Mouse (Mus musculus) hindbrain, embryonic 13.5 days (tissue): ENCODE measurements around the gene Timm29. TPM values are rescaled to one million over a fixed set of nuclear protein-coding genes. Genes with fewer than 3 reads are reported as not detected.
A peak's percentile ranks its signal among the peaks of the same experiment; 100 is the strongest.

Source experiments
- ATAC-seq: fragments of 200-750 bp; cut with Nextera tagmentation; 2 replicates; pipeline ENCODE4 v1.8.0; 2017; ENCODE audit warnings: moderate TSS enrichment; ENCODE audit not compliant: low FRiP score
- H3K27ac ChIP-seq: fragments of 300-500 bp; sonication (generic); 2 replicates; pipeline ENCODE4 v1.5.1; 2015; ENCODE audit warnings: inconsistent platforms, mild to moderate bottlenecking, moderate library complexity
- H3K27me3 ChIP-seq: fragments of 300-500 bp; sonication (generic); 2 replicates; pipeline ENCODE4 v1.6.1; 2015; ENCODE audit warnings: mild to moderate bottlenecking, inconsistent platforms
- H3K36me3 ChIP-seq: fragments of 300-500 bp; sonication (generic); 2 replicates; pipeline ENCODE4 v1.6.1; 2015; ENCODE audit warnings: mild to moderate bottlenecking, inconsistent platforms
- H3K4me1 ChIP-seq: fragments of 300-500 bp; sonication (generic); replicated peaks from 2 replicates; pipeline ENCODE4 v1.6.1; 2015; ENCODE audit warnings: inconsistent platforms
- H3K4me2 ChIP-seq: fragments of 300-500 bp; sonication (generic); 2 replicates; pipeline ENCODE4 v1.6.1; 2015; ENCODE audit warnings: inconsistent platforms, mild to moderate bottlenecking, moderate library complexity
- H3K4me3 ChIP-seq: fragments of 300-500 bp; sonication (generic); 2 replicates; pipeline ENCODE4 v1.5.1; 2015; ENCODE audit warnings: mild to moderate bottlenecking, inconsistent platforms
- H3K9ac ChIP-seq: fragments of 300-500 bp; sonication (generic); 2 replicates; pipeline ENCODE4 v1.6.1; 2015; ENCODE audit warnings: mild to moderate bottlenecking, inconsistent platforms
- H3K9me3 ChIP-seq: fragments of 300-500 bp; sonication (generic); 2 replicates; pipeline ENCODE4 v1.6.1; 2016; ENCODE audit warnings: inconsistent platforms
- WGBS: fragments of 180-500 bp; shearing (Covaris S2); methylation state at CpG from one replicate; pipeline ENCODE4 v1.1.7; 2015; 5-methylcytosine and 5-hydroxymethylcytosine counted together
- polyA plus RNA-seq: library from polyadenylated mRNA; unstranded; fragments of >200 nt; fragmentation: Nextera tagmentation; extraction: Ambion mirVana; gene quantifications from 2 replicates; pipeline ENCODE4 v1.2.1, GENCODE M21; 2015

Gene Timm29
- polyA plus RNA-seq, 1 experiment from 2014 or later = 55.0 TPM

DNA sequence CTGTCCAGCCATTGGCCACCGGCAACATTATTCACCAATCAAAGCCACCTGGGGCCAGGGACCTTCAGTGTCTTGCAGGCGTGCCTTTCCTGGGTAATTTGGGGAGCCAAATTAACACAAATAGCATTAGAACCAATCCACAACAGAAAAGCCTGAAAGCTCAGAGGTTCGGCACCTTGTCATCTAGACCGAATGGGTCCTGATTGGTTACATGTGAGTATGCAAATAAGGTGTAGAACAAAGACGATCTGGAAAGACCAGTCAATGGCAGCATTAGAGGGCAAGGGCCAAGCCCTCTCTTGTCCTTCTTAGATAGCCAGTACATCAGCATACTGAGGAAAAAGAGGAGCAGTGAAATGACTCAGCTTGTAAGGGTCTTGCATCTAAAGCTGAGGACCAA is 13.3 kb downstream of the Timm29 start:
- Histone ChIP-seq H3K4me1 (no peaks in the 10 kb centered on the region), H3K9me3 (no peaks in the 10 kb centered on the region), H3K27ac (no peak overlapping the region), H3K4me3 (no peak overlapping the region), H3K27me3 (no peaks in the 10 kb centered on the region), H3K36me3 (no peaks in the 10 kb centered on the region), H3K9ac (no peak overlapping the region), H3K4me2 (no peak overlapping the region)
- WGBS = 69% methylated on average over 5 of the region's 5 CpGs
- ATAC-seq = no peak

DNA sequence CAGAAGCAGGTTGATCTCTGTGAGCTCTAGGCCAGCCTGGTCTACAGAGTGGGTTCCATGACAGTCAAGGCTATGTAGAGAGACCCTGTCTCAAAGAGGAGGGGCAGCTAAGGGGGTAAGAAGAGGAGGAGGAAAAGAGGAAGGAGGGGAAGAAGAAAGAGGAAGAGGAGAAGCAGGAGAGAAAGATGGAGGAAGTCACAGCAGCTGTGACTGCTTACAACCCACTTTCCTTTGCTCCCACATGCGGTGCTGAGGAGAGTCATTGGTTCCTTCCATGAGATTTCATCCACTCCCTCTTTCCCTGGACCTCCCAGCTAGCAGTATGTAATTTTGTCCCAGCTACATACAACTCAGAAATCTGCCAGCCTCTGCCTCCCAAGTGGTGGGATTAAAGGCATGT is 14.1 kb downstream of the Timm29 start:
- H3K27ac ChIP-seq = no peak overlapping the region
- no peak overlapping the region for H3K4me3 ChIP-seq
- H3K36me3 ChIP-seq = no peaks in the 10 kb centered on the region
- H3K4me1 ChIP-seq = no peaks in the 10 kb centered on the region
- H3K9ac ChIP-seq = no peak overlapping the region
- no peaks in the 10 kb centered on the region for H3K9me3 ChIP-seq
- ATAC-seq = no peak
- H3K27me3 ChIP-seq = no peaks in the 10 kb centered on the region
- WGBS = 83% methylated on average over 1 of the region's 1 CpGs
- no peak overlapping the region for H3K4me2 ChIP-seq

DNA sequence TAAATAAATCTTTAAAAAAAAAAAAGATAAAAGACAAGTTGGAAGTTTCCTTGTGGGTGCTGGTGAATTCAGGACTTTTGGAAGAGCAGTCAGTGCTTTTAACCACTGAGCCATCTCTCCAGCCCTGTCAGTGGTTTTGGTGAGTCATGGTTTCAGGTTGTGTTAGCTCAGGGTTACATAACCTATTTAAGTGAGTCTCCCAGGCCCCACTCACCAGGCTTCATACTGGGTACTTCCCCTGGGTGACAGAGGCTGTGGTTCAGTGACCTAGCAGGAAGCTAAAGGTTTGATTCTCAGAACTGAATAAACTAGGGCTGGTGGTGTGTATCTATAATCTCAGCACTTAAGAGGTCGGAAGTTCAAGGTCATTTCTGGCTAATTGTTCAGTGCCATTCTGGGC is 17.3 kb downstream of the Timm29 start:
- peaks cover 2% of the 10 kb centered on the region; the same call in 1 of the 2 replicates for H3K4me1 ChIP-seq
- H3K27me3 ChIP-seq = no peaks in the 10 kb centered on the region
- H3K9ac ChIP-seq = no peak overlapping the region
- H3K9me3 ChIP-seq = no peaks in the 10 kb centered on the region
- H3K27ac ChIP-seq = no peak overlapping the region
- ATAC-seq = no peak
- 94% methylated on average over 1 of the region's 1 CpGs for WGBS
- H3K4me3 ChIP-seq = no peak overlapping the region
- H3K36me3 ChIP-seq = no peaks in the 10 kb centered on the region
- no peak overlapping the region for H3K4me2 ChIP-seq

DNA sequence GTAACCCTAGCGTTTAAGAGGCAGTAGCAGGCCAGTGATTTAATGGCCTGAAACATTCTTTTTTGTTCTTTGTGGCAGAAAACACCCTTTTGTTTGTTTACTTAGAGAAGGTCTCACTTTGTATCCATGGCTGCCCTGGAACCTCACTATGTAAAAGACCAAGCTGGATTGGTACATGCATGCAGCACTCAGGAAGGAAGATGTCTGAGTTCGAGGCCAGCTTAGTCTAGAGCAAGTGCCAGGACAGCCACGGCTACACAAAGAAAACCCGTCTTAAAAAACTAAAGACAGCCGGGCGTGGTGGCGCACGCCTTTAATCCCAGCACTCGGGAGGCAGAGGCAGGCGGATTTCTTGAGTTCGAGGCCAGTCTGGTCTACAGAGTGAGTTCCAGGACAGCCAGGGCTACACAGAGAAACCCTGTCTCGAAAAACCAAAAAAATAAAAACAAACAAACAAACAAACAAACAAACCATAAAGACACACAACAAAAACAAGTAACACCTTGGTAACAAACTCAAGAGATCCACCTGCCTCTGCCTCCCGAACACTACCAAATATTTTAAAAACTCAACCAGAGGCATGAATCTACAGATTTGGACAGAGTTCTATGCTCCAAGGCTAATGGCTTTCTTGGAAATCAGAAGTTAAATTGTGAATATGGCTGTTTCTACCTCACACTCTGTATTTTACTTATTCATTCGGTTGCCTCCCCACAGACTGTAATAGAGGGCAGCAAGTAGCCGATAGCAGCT is 22.5 kb downstream of the Timm29 start:
- Histone ChIP-seq H3K4me1 (peaks cover 34% of the 10 kb centered on the region), H3K27me3 (no peaks in the 10 kb centered on the region), H3K9me3 (no peaks in the 10 kb centered on the region), H3K4me2 (peak overlapping the region; percentile 61), H3K36me3 (no peaks in the 10 kb centered on the region), H3K27ac (peak overlapping the region; percentile 99), H3K9ac (peak overlapping the region; percentile 81), H3K4me3 (peak overlapping the region; percentile 75)
- no peak for ATAC-seq
- WGBS = 79% methylated on average over 15 of the region's 15 CpGs

DNA sequence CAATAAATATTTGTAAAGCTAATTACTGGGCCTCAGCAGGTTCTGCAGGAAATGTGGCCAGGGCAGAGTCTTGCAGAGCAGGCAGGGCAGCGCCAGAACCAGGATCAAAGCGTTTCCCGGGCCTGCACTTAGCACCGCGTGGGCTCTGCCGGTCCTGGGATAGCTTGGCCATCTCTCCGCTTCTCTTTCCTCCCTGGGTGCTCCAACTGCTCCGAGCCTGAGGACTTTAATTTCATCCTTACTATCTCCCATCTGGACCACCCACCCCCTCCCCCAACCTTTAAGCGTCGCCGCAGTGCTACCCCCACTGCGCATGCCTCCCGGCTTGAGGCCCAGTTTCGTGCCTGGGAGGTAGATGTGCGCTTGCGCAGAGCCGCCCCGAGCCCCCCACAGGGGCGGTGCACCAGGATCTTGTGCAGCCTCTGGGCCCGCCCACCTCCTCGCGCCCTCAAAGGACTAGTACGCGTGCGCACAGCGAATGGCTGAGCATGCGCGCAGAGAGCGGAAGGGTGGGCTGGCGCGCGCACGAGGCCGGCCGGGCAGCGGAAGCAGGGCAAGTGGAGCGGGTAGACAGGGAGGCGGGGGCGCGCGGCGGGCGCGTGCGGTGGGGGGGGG is 23.2 kb downstream of the Timm29 start, which contains the start of gene Smarca4:
Smarca4 (plus strand) TSS at position 553 of the 615 bp plus-strand sequence.
- ATAC-seq = peak; percentile 96

DNA sequence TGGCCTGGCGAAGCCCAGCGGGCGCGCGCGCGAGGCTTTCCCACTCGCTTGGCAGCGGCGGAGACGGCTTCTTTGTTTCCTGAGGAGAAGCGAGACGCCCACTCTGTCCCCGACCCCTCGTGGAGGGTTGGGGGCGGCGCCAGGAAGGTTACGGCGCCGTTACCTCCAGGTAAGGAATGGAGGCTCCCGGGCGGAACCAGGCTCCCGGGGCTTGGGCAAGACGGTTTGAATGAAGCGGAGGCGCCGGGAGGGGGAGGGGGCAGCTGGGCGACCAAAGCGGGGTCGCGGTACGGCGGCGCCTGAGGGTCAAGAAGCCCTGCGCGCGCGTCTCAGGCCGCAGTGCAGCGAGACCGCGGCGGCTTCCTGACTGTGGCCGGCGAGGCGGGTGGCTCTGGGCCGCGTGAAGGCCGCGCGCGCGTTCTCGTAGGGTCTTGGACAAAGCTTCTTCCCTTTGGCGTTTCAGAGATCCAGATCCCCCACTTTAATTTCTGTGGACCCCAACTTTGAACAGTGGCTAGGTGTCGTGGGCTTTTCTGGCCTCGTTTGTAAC is 23.8 kb downstream of the Timm29 start:
- peak overlapping the region; percentile 91 for H3K9ac ChIP-seq
- H3K4me2 ChIP-seq = peak overlapping the region; percentile 82
- peak overlapping the region; percentile 75 for H3K4me3 ChIP-seq
- H3K4me1 ChIP-seq = peaks cover 43% of the 10 kb centered on the region
- H3K36me3 ChIP-seq = no peaks in the 10 kb centered on the region
- H3K27ac ChIP-seq = peak overlapping the region; percentile 99
- peak; percentile 87 for ATAC-seq
- no peaks in the 10 kb centered on the region for H3K27me3 ChIP-seq
- H3K9me3 ChIP-seq = no peaks in the 10 kb centered on the region
- under 1% methylated on average over 47 of the region's 57 CpGs for WGBS

More for the DNA sequence above, 23.2 kb downstream of the Timm29 start, which contains the start of gene Smarca4:
- Histone ChIP-seq H3K27me3 (no peaks in the 10 kb centered on the region), H3K9me3 (no peaks in the 10 kb centered on the region), H3K27ac (peak within 1 kb of the TSS; percentile 99), H3K4me2 (peak within 1 kb of the TSS; percentile 82), H3K4me1 (peaks cover 40% of the 10 kb centered on the region), H3K36me3 (no peaks in the 10 kb centered on the region), H3K9ac (peak within 1 kb of the TSS; percentile 91), H3K4me3 (peak within 1 kb of the TSS; percentile 75)
- under 1% methylated on average over 35 of the region's 45 CpGs for WGBS

DNA sequence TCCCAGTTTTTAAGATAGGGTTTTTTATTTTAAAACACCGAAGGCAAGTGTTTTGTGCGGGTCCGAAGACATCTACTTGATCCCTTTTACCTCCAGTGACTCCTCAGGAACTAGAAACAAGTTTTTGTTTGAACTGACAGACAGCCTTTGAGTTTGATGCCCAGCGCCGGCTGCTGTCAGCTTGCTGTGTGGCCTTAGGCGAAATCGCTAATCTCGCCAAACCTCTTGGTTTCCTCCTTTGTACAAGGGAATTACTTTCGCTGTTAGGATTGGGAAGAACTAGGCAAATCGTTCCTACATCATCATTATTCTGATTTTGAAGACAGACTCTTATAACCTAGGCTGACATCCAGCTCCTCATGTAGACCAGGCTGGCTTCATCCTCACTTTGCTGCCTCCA is 24.5 kb downstream of the Timm29 start:
- Histone ChIP-seq H3K4me3 (peak overlapping the region; percentile 75), H3K27me3 (no peaks in the 10 kb centered on the region), H3K4me2 (peak overlapping the region; percentile 82), H3K9ac (peak overlapping the region; percentile 91), H3K36me3 (no peaks in the 10 kb centered on the region), H3K9me3 (no peaks in the 10 kb centered on the region), H3K4me1 (peaks cover 43% of the 10 kb centered on the region), H3K27ac (peak overlapping the region; percentile 99)
- 8% methylated on average over 10 of the region's 10 CpGs for WGBS
- no peak for ATAC-seq

DNA sequence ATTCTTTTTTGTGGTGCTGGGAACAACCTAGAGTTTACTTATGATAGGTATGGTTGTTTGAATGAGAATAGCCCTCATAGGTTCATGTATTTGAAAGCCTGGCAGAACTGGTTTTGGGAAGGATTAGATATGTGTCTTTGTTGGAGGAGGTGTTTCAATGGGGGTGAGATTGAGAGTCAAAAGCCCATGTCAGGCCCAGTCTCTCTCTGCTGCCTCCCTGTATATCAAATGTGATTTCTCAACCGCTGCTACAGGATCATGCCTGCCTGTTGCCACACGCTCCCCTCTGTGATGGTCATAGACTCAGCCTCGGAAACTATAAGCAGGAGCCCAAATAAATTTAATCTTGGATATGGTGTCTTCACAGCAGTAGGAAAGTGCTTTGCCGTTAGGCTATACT is 27.7 kb downstream of the Timm29 start:
- H3K36me3 ChIP-seq = no peaks in the 10 kb centered on the region
- H3K4me2 ChIP-seq = no peak overlapping the region
- WGBS = 84% methylated on average over 4 of the region's 4 CpGs
- no peak overlapping the region for H3K4me3 ChIP-seq
- no peak overlapping the region for H3K9ac ChIP-seq
- no peak overlapping the region for H3K27ac ChIP-seq
- ATAC-seq = no peak
- H3K9me3 ChIP-seq = no peaks in the 10 kb centered on the region
- peaks cover 53% of the 10 kb centered on the region for H3K4me1 ChIP-seq
- H3K27me3 ChIP-seq = no peaks in the 10 kb centered on the region

DNA sequence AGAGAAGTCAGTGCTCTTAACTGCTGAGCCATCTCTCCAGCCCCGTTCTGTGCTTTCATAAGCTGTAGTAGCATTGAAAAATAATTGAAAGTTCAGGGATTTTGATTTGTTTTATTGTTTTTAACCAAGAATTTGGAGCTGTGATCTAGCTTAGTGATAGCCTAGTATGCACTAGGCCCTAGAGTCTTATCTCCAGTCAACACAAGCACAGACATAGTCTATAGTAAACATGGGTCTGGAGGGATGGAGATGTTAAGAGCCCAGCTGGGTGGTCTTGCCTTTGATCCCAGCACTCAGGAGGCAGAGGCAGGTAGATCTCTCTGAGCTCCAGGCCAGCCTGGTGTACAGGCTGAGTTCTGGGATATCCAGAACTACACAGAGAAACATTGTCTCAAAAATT is 30.2 kb downstream of the Timm29 start:
- 98% methylated on average over 1 of the region's 1 CpGs for WGBS
- Histone ChIP-seq H3K27me3 (no peaks in the 10 kb centered on the region), H3K36me3 (no peaks in the 10 kb centered on the region), H3K4me2 (no peak overlapping the region), H3K27ac (no peak overlapping the region), H3K9me3 (no peaks in the 10 kb centered on the region), H3K4me3 (no peak overlapping the region), H3K4me1 (peaks cover 58% of the 10 kb centered on the region), H3K9ac (no peak overlapping the region)
- ATAC-seq = no peak

DNA sequence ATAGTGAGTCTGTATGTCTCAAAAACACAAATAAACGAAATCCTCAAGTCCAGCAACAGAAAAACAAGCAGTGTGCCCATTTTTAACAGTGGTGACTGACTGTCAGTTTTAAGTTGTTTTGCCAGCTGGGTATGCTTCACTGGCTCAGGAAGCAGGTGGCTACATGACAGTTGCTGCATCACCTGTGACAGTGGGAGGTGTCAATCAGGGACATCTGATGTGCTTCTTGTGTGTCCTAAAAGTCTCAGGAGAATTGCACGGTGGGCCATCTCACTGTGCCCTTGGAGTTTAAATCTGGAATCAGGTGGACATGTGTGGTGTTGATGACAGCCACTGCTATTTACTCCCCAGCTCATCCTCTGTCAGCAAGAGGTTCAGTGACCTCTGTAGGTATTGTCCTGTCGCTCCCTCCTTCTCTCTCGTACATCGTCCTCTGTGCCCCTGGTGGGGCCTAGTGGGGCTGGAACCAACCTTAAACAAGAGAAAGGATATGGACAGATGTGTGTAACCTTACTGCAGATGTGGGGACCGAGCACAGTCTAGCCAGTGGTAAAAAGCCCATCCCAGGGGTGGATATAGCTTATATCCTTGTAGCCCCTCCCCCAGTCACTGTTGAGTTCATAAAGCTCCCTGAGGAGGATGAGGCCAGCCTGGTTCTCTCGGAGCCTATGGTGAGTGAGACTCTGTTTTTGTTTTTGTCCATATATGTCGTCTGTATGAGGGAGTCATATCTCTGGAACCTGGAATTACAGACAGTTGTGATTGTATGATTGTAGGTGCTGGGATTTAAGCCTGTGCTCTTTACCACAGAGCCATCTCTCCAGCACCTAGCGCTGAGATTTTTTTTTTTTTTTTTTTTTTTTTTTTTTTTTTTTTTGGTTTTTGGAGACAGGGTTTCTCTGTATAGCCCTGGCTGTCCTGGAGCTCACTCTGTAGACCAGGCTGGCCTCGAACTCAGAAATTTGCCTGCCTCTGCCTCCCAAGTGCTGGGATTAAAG is 33.1 kb downstream of the Timm29 start:
- 83% methylated on average over 10 of the region's 10 CpGs for WGBS
- Histone ChIP-seq H3K4me3 (no peak overlapping the region), H3K4me2 (no peak overlapping the region), H3K4me1 (peaks cover 29% of the 10 kb centered on the region), H3K27me3 (no peaks in the 10 kb centered on the region), H3K36me3 (no peaks in the 10 kb centered on the region; the same call in 1 of the 2 replicates), H3K9ac (no peak overlapping the region), H3K27ac (no peak overlapping the region), H3K9me3 (no peaks in the 10 kb centered on the region)
- ATAC-seq = no peak

DNA sequence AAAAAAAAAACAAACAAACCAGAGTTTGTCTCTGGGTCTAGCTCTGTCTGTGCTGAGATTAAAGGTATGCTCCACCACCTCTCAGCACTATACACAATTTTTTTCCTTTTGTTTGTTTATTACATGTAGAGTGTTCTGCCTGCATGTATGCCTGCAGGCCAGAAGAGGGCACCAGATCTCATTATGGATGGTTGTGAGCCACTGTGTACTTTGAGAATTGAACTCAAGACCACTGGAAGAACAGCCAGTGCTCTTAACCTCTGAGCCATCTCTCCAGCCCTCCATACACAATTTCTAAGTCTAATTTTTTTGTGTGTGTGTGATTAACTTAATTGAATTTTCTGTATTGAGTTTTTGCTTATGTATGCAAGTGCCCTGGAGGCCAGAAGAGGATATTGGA is 34.0 kb downstream of the Timm29 start:
- no peak overlapping the region for H3K9ac ChIP-seq
- H3K9me3 ChIP-seq = no peaks in the 10 kb centered on the region
- H3K27ac ChIP-seq = no peak overlapping the region
- H3K4me3 ChIP-seq = no peak overlapping the region
- H3K27me3 ChIP-seq = no peaks in the 10 kb centered on the region
- H3K36me3 ChIP-seq = no peaks in the 10 kb centered on the region; the same call in 1 of the 2 replicates
- peaks cover 26% of the 10 kb centered on the region for H3K4me1 ChIP-seq
- no peak overlapping the region for H3K4me2 ChIP-seq
- ATAC-seq = no peak
